Mouse (Mus musculus): Measurements from ENCODE around the gene Arsa. TPM values are rescaled to one million over a fixed set of nuclear protein-coding genes. Genes with fewer than 3 reads are reported as not detected.
"Not testable (repeated sequence)": the region's sequence is repeated elsewhere in the genome, so short reads cannot be mapped to it uniquely, and the experiment has no call there.

The Arsa gene
- polyA plus RNA-seq, 1 experiment from 2014 or later = 20.7 TPM

- WGBS = under 1% methylated on average over 53 of the region's 53 CpGs
- H3K4me1 ChIP-seq (replicated peaks; ENCODE audit: control insufficient read depth, insufficient read depth, low read length) = peaks cover 26% of the 10 kb centered on the region
Observed at GRCm38 (mm10) chr15:89453865-89454478, 23.3 kb downstream of the Arsa start, which contains the start of gene Mapk8ip2. Gene Mapk8ip2, plus strand, starts transcription at chr15:89453913.

GRCm38 (mm10) chr15:89452906-89453864 lies 24.0 kb downstream of the Arsa start:
- H3K27ac ChIP-seq = peak overlapping the region; percentile 85
- no peaks in the 10 kb centered on the region for H3K9me3 ChIP-seq (ENCODE audit: control insufficient read depth, low read length)
- peaks cover 20% of the 10 kb centered on the region for H3K36me3 ChIP-seq (replicated peaks; ENCODE audit: control insufficient read depth, insufficient read depth)
- peak overlapping the region; percentile 98 for H3K4me2 ChIP-seq (replicated peaks)
- H3K27me3 ChIP-seq (ENCODE audit: control insufficient read depth, insufficient read depth, low read length) = no peaks in the 10 kb centered on the region
- H3K4me1 ChIP-seq (replicated peaks; ENCODE audit: control insufficient read depth, insufficient read depth, low read length) = peaks cover 26% of the 10 kb centered on the region
- DNase-seq (ENCODE audit: low spot score) (peak; percentile 65), ATAC-seq (ENCODE audit: low FRiP score) (peak; percentile 71)
- H3K9ac ChIP-seq = peak overlapping the region; percentile 88
- WGBS = 5% methylated on average over 24 of the region's 24 CpGs
- peak overlapping the region; percentile 79 for H3K4me3 ChIP-seq (replicated peaks; ENCODE audit: low read length)

More at GRCm38 (mm10) chr15:89453865-89454478, 23.3 kb downstream of the Arsa start, which contains the start of gene Mapk8ip2:
- peak within 1 kb of the TSS; percentile 88 for H3K9ac ChIP-seq
- peak within 1 kb of the TSS; percentile 85 for H3K27ac ChIP-seq
- H3K4me3 ChIP-seq (replicated peaks; ENCODE audit: low read length) = peak within 1 kb of the TSS; percentile 79
- H3K4me2 ChIP-seq (replicated peaks) = peak within 1 kb of the TSS; percentile 98
- H3K36me3 ChIP-seq (replicated peaks; ENCODE audit: control insufficient read depth, insufficient read depth) = peaks cover 28% of the 10 kb centered on the region
- no peaks in the 10 kb centered on the region for H3K27me3 ChIP-seq (ENCODE audit: control insufficient read depth, insufficient read depth, low read length)
- peak; percentile 53 for DNase-seq (ENCODE audit: low spot score)
- no peaks in the 10 kb centered on the region for H3K9me3 ChIP-seq (ENCODE audit: control insufficient read depth, low read length)
- ATAC-seq (ENCODE audit: low FRiP score) = peak; percentile 80

GRCm38 (mm10) chr15:89442486-89443070 lies 34.6 kb downstream of the Arsa start:
- no peaks in the 10 kb centered on the region for H3K27me3 ChIP-seq (ENCODE audit: control insufficient read depth, insufficient read depth, low read length)
- ATAC-seq (ENCODE audit: low FRiP score) (no peak), DNase-seq (ENCODE audit: low spot score) (peak; percentile 38)
- H3K27ac ChIP-seq = no peak overlapping the region
- no peaks in the 10 kb centered on the region for H3K4me1 ChIP-seq (replicated peaks; ENCODE audit: control insufficient read depth, insufficient read depth, low read length)
- H3K4me3 ChIP-seq (replicated peaks; ENCODE audit: low read length) = no peak overlapping the region
- no peak overlapping the region for H3K9ac ChIP-seq
- H3K4me2 ChIP-seq (replicated peaks) = no peak overlapping the region
- H3K36me3 ChIP-seq (replicated peaks; ENCODE audit: control insufficient read depth, insufficient read depth) = no peaks in the 10 kb centered on the region
- 44% methylated on average over 8 of the region's 8 CpGs for WGBS
- H3K9me3 ChIP-seq (ENCODE audit: control insufficient read depth, low read length) = no peaks in the 10 kb centered on the region

GRCm38 (mm10) chr15:89435878-89436277 lies 41.3 kb downstream of the Arsa start:
- H3K4me2 ChIP-seq (replicated peaks) = no peak overlapping the region
- DNase-seq (ENCODE audit: low spot score) (no peak), ATAC-seq (ENCODE audit: low FRiP score) (no peak)
- H3K27me3 ChIP-seq (ENCODE audit: control insufficient read depth, insufficient read depth, low read length) = no peaks in the 10 kb centered on the region
- 85% methylated on average over 5 of the region's 5 CpGs for WGBS
- no peak overlapping the region for H3K27ac ChIP-seq
- H3K4me1 ChIP-seq (replicated peaks; ENCODE audit: control insufficient read depth, insufficient read depth, low read length) = no peaks in the 10 kb centered on the region
- no peaks in the 10 kb centered on the region for H3K36me3 ChIP-seq (replicated peaks; ENCODE audit: control insufficient read depth, insufficient read depth)
- no peak overlapping the region for H3K4me3 ChIP-seq (replicated peaks; ENCODE audit: low read length)
- H3K9ac ChIP-seq = no peak overlapping the region
- no peaks in the 10 kb centered on the region for H3K9me3 ChIP-seq (ENCODE audit: control insufficient read depth, low read length)

GRCm38 (mm10) chr15:89434136-89434535 lies 43.1 kb downstream of the Arsa start:
- Histone ChIP-seq H3K36me3 (replicated peaks; ENCODE audit: control insufficient read depth, insufficient read depth) (no peaks in the 10 kb centered on the region), H3K9me3 (ENCODE audit: control insufficient read depth, low read length) (no peaks in the 10 kb centered on the region), H3K4me3 (replicated peaks; ENCODE audit: low read length) (no peak overlapping the region), H3K27me3 (ENCODE audit: control insufficient read depth, insufficient read depth, low read length) (no peaks in the 10 kb centered on the region), H3K4me2 (replicated peaks) (no peak overlapping the region), H3K9ac (no peak overlapping the region), H3K4me1 (replicated peaks; ENCODE audit: control insufficient read depth, insufficient read depth, low read length) (no peaks in the 10 kb centered on the region), H3K27ac (no peak overlapping the region)
- ATAC-seq (ENCODE audit: low FRiP score) = no peak
- WGBS = 81% methylated on average over 3 of the region's 3 CpGs
- DNase-seq (ENCODE audit: low spot score) = no peak

- ATAC-seq (ENCODE audit: low FRiP score) (no peak), DNase-seq (ENCODE audit: low spot score) (no peak)
- WGBS = 76% methylated on average over 4 of the region's 4 CpGs
Observed at GRCm38 (mm10) chr15:89432946-89433345, 44.3 kb downstream of the Arsa start.

GRCm38 (mm10) chr15:89431806-89432205 lies 45.4 kb downstream of the Arsa start:
- no peak overlapping the region for H3K9ac ChIP-seq
- no peak overlapping the region for H3K4me3 ChIP-seq (replicated peaks; ENCODE audit: low read length)
- 94% methylated on average over 6 of the region's 6 CpGs for WGBS
- peaks cover 13% of the 10 kb centered on the region for H3K36me3 ChIP-seq (replicated peaks; ENCODE audit: control insufficient read depth, insufficient read depth)
- no peak overlapping the region for H3K4me2 ChIP-seq (replicated peaks)
- DNase-seq (ENCODE audit: low spot score) (no peak), ATAC-seq (ENCODE audit: low FRiP score) (no peak)
- H3K4me1 ChIP-seq (replicated peaks; ENCODE audit: control insufficient read depth, insufficient read depth, low read length) = peaks cover 9% of the 10 kb centered on the region
- H3K27me3 ChIP-seq (ENCODE audit: control insufficient read depth, insufficient read depth, low read length) = no peaks in the 10 kb centered on the region
- H3K9me3 ChIP-seq (ENCODE audit: control insufficient read depth, low read length) = no peaks in the 10 kb centered on the region
- no peak overlapping the region for H3K27ac ChIP-seq

More at GRCm38 (mm10) chr15:89432946-89433345, 44.3 kb downstream of the Arsa start:
- Histone ChIP-seq H3K27ac (no peak overlapping the region), H3K4me2 (replicated peaks) (no peak overlapping the region), H3K9me3 (ENCODE audit: control insufficient read depth, low read length) (no peaks in the 10 kb centered on the region), H3K36me3 (replicated peaks; ENCODE audit: control insufficient read depth, insufficient read depth) (0 out of 2 replicates have a peak, but pooled peaks cover 2% of the 10 kb centered on the region), H3K4me3 (replicated peaks; ENCODE audit: low read length) (no peak overlapping the region), H3K4me1 (replicated peaks; ENCODE audit: control insufficient read depth, insufficient read depth, low read length) (peaks cover 9% of the 10 kb centered on the region), H3K27me3 (ENCODE audit: control insufficient read depth, insufficient read depth, low read length) (no peaks in the 10 kb centered on the region), H3K9ac (no peak overlapping the region)

GRCm38 (mm10) chr15:89431271-89431670 lies 46.0 kb downstream of the Arsa start:
- H3K4me3 ChIP-seq (replicated peaks; ENCODE audit: low read length) = no peak overlapping the region
- no peak for DNase-seq (ENCODE audit: low spot score)
- no peaks in the 10 kb centered on the region for H3K9me3 ChIP-seq (ENCODE audit: control insufficient read depth, low read length)
- ATAC-seq (ENCODE audit: low FRiP score) = no peak
- H3K36me3 ChIP-seq (replicated peaks; ENCODE audit: control insufficient read depth, insufficient read depth) = peaks cover 18% of the 10 kb centered on the region
- H3K27ac ChIP-seq = no peak overlapping the region
- no peaks in the 10 kb centered on the region for H3K27me3 ChIP-seq (ENCODE audit: control insufficient read depth, insufficient read depth, low read length)
- WGBS = 95% methylated on average over 3 of the region's 3 CpGs
- no peak overlapping the region for H3K9ac ChIP-seq
- H3K4me2 ChIP-seq (replicated peaks) = 0 out of 2 replicates have a peak overlapping the region, but pooled peaks have one; percentile 84
- peaks cover 9% of the 10 kb centered on the region for H3K4me1 ChIP-seq (replicated peaks; ENCODE audit: control insufficient read depth, insufficient read depth, low read length)

- H3K27ac ChIP-seq, H3K9ac ChIP-seq: not testable (repeated sequence)
Observed at GRCm38 (mm10) chr15:89430771-89431170, 46.5 kb downstream of the Arsa start.

More at GRCm38 (mm10) chr15:89430771-89431170, 46.5 kb downstream of the Arsa start:
- peak overlapping the region; percentile 84 for H3K4me2 ChIP-seq (replicated peaks)
- not testable (repeated sequence) for H3K4me3 ChIP-seq (replicated peaks; ENCODE audit: low read length); H3K9me3 ChIP-seq (ENCODE audit: control insufficient read depth, low read length); H3K27me3 ChIP-seq (ENCODE audit: control insufficient read depth, insufficient read depth, low read length); H3K4me1 ChIP-seq (replicated peaks; ENCODE audit: control insufficient read depth, insufficient read depth, low read length); ATAC-seq (ENCODE audit: low FRiP score); DNase-seq (ENCODE audit: low spot score)
- peaks cover 23% of the 10 kb centered on the region for H3K36me3 ChIP-seq (replicated peaks; ENCODE audit: control insufficient read depth, insufficient read depth)
- WGBS = 90% methylated on average over 6 of the region's 9 CpGs
